Mouse (Mus musculus): Measurements from ENCODE around the gene Arl3.

GRCm38 (mm10) chr19:46537357-46537756 is 35.6 kb downstream of the Arl3 start:
- no peak for TF ChIP-seq CTCF (conservative IDR thresholded peaks at IDR 0.05; ENCODE audit: low read length)
- no peak for TF ChIP-seq POU5F1 (IDR thresholded peaks at IDR 0.05; ENCODE audit: borderline replicate concordance, low read length)

Measured in E14TG2a.4 (cell line).